Mouse (Mus musculus) embryonic facial prominence, embryonic 12.5 days (tissue): ENCODE results near the gene Prtn3. TPM values are rescaled to one million over a fixed set of nuclear protein-coding genes. Genes with fewer than 3 reads are reported as not detected.

Experiments used
- ATAC-seq: fragments of 200-750 bp; cut with Nextera tagmentation; 2 replicates; pipeline ENCODE4 v1.8.0; 2017; ENCODE audit not compliant: insufficient number of reproducible peaks, insufficient read depth, low FRiP score, low TSS enrichment
- H3K27ac ChIP-seq: fragments of 300-500 bp; sonication (generic); 2 replicates; pipeline ENCODE4 v1.5.1; 2016; ENCODE audit warnings: mild to moderate bottlenecking
- H3K27me3 ChIP-seq: fragments of 300-500 bp; sonication (generic); 2 replicates; pipeline ENCODE4 v1.6.1; 2016; ENCODE audit warnings: mild to moderate bottlenecking, moderate library complexity
- H3K36me3 ChIP-seq: fragments of 300-500 bp; sonication (generic); 2 replicates; pipeline ENCODE4 v1.6.1; 2016; ENCODE audit warnings: mild to moderate bottlenecking
- H3K4me1 ChIP-seq: fragments of 300-500 bp; sonication (generic); 2 replicates; pipeline ENCODE4 v1.6.1; 2016
- H3K4me2 ChIP-seq: fragments of 300-500 bp; sonication (generic); replicated peaks from 2 replicates; pipeline ENCODE4 v1.6.1; 2016; ENCODE audit warnings: mild to moderate bottlenecking, moderate library complexity
- H3K4me3 ChIP-seq: fragments of 300-500 bp; sonication (generic); 2 replicates; pipeline ENCODE4 v1.5.1; 2016; ENCODE audit warnings: mild to moderate bottlenecking
- H3K9ac ChIP-seq: fragments of 300-500 bp; sonication (generic); 2 replicates; pipeline ENCODE4 v1.6.1; 2016; ENCODE audit warnings: mild to moderate bottlenecking, moderate library complexity
- H3K9me3 ChIP-seq: fragments of 300-500 bp; sonication (generic); 2 replicates; pipeline ENCODE4 v1.6.1; 2016; ENCODE audit warnings: mild to moderate bottlenecking, moderate library complexity
- WGBS: fragments of 180-500 bp; shearing (Covaris S2); methylation state at CpG from one replicate; pipeline ENCODE4 v1.1.7; 2016; 5-methylcytosine and 5-hydroxymethylcytosine counted together
- polyA plus RNA-seq: library from polyadenylated mRNA; unstranded; fragments of >200 nt; fragmentation: Nextera tagmentation; extraction: Ambion mirVana; gene quantifications from 2 replicates; pipeline ENCODE4 v1.2.1, GENCODE M21; 2016

Prtn3 gene
- polyA plus RNA-seq: 10.1 and 11.3 TPM in 2 replicates

DNA sequence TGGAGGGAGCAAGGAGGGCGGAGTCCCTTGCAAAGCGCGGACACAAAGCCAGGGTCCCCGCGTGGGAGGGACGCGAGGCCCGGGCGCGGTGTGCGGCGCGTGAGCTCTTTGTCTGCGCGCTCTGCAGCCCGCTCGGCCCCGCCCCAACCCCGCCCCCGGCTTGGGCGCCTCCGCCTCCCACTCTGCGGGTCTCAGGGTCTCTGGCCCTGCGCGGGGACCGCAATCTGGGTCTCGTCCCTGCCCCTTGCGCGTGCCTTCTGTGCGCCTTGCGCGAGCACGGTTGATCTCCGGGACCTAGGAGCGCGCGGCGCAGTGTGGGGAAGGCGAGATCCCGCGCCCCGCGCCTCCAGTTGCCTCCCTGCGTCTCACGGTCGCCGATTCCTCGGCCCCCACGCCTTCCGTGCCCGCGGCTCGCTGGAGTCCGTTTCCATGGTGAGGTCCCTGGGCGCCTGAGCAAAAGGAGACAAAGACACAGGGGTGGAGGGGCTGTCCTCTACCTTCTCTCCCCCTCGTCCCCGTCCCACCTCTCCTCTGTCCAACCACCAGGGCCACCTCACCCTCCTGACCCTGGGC, at the start of gene Prtn3, which contains the start of gene Plppr3:
TSS of gene Prtn3 (plus strand) at position 187 of the 573 bp plus-strand sequence.
TSS of gene Plppr3 (minus strand) at position 345 of the 573 bp plus-strand sequence.
- H3K27ac ChIP-seq: peak within 1 kb of the TSS; percentile 83
- H3K9me3 ChIP-seq: no peaks in the 10 kb centered on the region
- H3K9ac ChIP-seq: peak within 1 kb of the TSS; percentile 90
- H3K36me3 ChIP-seq: peaks cover 24% of the 10 kb centered on the region
- peak within 1 kb of the TSS; percentile 62 for H3K4me2 ChIP-seq
- peak within 1 kb of the TSS; percentile 82 for H3K4me3 ChIP-seq
- peak; percentile 89 for ATAC-seq
- no peaks in the 10 kb centered on the region for H3K27me3 ChIP-seq
- H3K4me1 ChIP-seq: peaks cover 20% of the 10 kb centered on the region
- WGBS: under 1% methylated on average over 50 of the region's 57 CpGs

DNA sequence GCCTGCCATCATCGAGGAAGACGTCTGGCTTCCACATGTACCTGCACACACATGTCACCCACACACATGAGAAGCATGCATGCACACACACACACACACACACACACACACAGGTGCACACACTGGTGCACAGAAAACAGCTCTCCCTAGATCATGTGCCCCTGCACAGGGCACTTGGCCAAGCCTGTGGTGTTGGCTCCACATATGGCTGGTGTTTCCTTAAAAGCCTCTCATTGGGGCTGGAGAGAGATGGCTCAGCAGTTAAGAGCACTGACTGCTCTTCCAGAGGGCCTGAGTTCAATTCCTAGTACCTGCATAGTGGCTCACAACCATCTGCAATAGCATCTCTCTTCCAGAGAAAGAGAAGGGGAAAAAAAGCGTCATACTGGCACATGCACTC, 42.7 kb upstream of the Prtn3 start:
- ATAC-seq: no peak
- 91% methylated on average over 3 of the region's 3 CpGs for WGBS
- Histone ChIP-seq H3K27ac (no peak overlapping the region), H3K27me3 (no peaks in the 10 kb centered on the region), H3K4me2 (no peak overlapping the region), H3K36me3 (no peaks in the 10 kb centered on the region), H3K4me3 (no peak overlapping the region), H3K9ac (no peak overlapping the region), H3K9me3 (no peaks in the 10 kb centered on the region), H3K4me1 (no peaks in the 10 kb centered on the region)

DNA sequence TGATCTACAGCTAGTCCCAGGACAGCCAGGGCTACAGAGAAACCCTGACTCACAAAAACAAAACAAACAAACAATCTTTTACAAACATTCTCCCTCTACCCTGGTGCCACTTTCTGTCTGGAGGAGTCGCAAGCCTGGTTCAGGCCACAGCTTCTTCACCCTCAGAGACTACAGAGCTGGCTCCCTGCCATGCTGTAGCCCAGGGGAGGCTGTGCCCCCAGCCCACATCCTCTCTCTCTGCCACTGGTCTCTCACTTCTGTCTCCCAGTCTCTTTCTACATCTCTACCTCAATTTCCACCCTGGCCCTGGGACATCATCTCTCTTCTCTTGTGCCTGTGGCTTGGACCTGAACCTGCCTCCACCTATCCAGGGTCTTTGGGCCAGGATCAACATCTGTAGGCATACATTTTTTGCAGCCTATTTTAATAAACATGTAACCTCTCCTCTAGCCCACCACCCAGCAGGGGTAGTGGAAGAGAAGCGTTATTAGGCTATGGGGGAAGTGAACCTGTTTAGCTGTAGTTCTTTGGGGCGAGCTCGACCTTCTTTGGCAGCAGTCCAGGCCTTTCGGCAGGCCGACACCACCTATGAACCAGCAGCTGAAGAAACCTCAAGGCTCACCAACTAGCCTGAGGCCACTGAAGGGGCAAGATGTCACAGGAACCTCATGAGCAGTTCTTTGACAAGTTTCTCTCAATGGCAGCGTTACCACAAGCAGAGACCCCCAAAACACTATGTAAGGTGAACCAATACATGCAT, 42.1 kb upstream of the Prtn3 start:
- no peaks in the 10 kb centered on the region for H3K9me3 ChIP-seq
- H3K36me3 ChIP-seq: no peaks in the 10 kb centered on the region
- H3K27ac ChIP-seq: no peak overlapping the region
- WGBS: 74% methylated on average over 7 of the region's 7 CpGs
- H3K9ac ChIP-seq: no peak overlapping the region
- ATAC-seq: no peak
- no peak overlapping the region for H3K4me2 ChIP-seq
- no peaks in the 10 kb centered on the region for H3K27me3 ChIP-seq
- H3K4me3 ChIP-seq: no peak overlapping the region
- H3K4me1 ChIP-seq: no peaks in the 10 kb centered on the region

DNA sequence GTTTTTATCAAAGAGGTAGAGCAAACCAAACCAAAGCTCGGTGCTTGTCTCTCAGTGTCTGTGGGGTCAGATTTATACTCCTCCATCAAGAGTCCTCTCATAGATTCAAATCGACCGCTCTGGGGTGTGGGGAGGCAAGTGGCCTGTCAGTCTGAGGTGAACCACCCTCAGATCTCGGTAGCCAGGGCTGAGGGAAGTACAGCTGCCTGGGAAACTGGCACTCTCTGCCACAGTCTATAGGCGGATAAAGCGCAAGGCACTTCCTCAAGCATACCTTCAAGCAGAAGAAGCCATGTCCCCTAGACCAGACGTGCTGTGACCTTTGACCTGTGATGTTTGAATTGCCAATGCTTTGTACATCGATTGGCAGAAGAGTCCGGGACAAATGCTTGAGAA, 41.5 kb upstream of the Prtn3 start:
- 72% methylated on average over 9 of the region's 9 CpGs for WGBS
- Histone ChIP-seq H3K4me1 (no peaks in the 10 kb centered on the region), H3K27ac (no peak overlapping the region), H3K36me3 (no peaks in the 10 kb centered on the region), H3K9ac (no peak overlapping the region), H3K4me2 (no peak overlapping the region), H3K4me3 (no peak overlapping the region), H3K9me3 (no peaks in the 10 kb centered on the region), H3K27me3 (no peaks in the 10 kb centered on the region)
- ATAC-seq: no peak

DNA sequence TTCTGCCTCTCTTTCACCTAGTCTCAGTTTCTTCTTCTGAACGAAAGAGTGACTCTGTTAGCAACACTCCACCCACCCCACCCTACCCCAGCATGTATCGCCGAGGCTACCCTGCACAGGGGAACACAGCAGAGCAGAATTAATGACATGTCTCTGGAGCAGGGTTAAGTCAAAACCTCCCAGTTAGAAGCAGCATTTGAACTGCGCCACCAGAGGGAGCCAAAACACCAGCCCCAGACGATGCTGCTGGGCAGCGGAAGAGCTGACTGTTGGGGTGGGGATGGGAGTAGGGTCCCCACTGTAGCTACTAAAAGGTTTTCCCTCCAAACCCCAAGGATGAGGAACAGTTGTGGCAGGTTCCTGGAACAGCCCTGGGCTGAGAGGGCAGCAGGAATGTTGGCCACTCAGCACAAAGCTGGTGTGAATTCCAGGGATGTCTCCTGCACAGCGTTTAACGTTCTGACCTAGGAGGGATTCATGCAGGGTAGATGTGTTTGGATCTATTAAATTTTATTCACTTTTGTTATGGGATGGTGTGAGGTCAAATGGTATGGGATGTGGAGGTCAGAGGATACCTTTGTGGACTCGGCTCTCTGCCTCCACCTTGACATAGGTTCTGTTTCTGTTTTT, 39.4 kb upstream of the Prtn3 start:
- Histone ChIP-seq H3K27ac (no peak overlapping the region), H3K9me3 (no peaks in the 10 kb centered on the region), H3K4me2 (no peak overlapping the region), H3K36me3 (no peaks in the 10 kb centered on the region), H3K27me3 (no peaks in the 10 kb centered on the region), H3K4me1 (no peaks in the 10 kb centered on the region), H3K9ac (no peak overlapping the region), H3K4me3 (no peak overlapping the region)
- 26% methylated on average over 9 of the region's 9 CpGs for WGBS
- ATAC-seq: no peak; the same call in 1 of the 2 replicates

DNA sequence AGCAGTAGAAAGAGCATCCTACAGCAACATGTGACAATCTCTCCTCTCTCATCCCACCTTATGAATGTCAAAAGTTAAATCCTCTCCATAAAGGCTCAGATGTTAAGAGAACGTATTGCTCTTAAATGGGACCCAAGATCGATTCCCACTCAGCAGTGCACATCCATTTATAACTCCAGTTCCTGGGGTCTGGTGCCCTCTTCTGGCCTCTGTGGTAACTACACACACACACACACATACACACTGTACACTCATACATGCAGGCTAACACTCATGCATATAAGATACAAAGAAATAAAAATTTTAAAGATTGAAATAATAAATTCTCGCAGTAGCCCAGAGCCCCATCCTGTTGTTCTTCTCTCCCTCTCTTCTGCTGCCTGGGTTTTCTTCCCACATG, 37.4 kb upstream of the Prtn3 start:
- H3K4me1 ChIP-seq: peaks cover 13% of the 10 kb centered on the region
- no peaks in the 10 kb centered on the region for H3K36me3 ChIP-seq
- WGBS: 91% methylated on average over 3 of the region's 3 CpGs
- no peak overlapping the region for H3K9ac ChIP-seq
- ATAC-seq: no peak
- no peak overlapping the region for H3K4me3 ChIP-seq
- no peak overlapping the region for H3K27ac ChIP-seq
- H3K4me2 ChIP-seq: no peak overlapping the region
- no peaks in the 10 kb centered on the region for H3K27me3 ChIP-seq
- H3K9me3 ChIP-seq: no peaks in the 10 kb centered on the region

DNA sequence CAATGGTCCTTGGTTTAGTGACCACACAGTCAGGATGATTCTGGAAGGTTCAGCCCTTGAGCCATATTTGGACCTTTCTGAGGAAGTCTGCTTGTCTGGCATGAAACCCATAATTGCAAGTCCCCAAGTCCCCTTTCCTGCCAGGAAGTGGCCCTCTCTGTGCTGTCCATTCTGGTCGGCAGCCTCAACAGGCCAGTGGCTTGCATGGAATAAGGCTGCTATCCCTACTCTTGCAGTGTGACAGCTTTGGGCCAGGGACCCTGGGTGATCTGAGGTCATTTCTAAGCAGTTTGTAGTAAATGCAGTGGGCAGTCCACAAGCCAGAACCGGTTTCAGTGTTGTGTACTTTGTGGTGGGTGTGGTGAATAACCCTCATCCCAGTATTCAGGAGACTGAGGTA, 36.1 kb upstream of the Prtn3 start:
- 50% methylated on average over 2 of the region's 2 CpGs for WGBS
- ATAC-seq: no peak
- Histone ChIP-seq H3K4me1 (peaks cover 19% of the 10 kb centered on the region), H3K4me2 (no peak overlapping the region), H3K9me3 (no peaks in the 10 kb centered on the region), H3K9ac (no peak overlapping the region), H3K36me3 (no peaks in the 10 kb centered on the region), H3K27ac (no peak overlapping the region), H3K27me3 (no peaks in the 10 kb centered on the region), H3K4me3 (no peak overlapping the region)

DNA sequence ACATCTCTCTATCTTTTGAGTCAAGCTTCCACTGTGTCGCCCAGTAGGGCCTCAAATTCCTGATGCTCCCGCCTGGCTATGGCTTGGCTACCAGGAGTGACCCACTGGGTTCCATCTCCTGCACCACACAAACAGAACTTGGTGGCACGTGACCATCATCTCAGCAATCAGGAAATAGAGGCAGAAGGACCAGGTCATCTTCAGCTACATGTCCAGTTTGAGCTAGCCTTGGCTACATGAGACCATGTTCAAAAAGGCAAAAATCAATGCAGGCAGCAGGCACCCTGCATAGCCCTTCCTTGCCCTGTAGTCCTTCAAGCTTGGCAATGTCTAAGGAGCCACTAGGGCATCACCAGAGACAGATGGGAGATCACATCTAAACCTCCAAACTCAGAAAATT, 34.2 kb upstream of the Prtn3 start:
- Histone ChIP-seq H3K4me1 (peaks cover 29% of the 10 kb centered on the region), H3K4me3 (peak overlapping the region; percentile 35; the same call in 1 of the 2 replicates), H3K36me3 (no peaks in the 10 kb centered on the region), H3K9ac (0 out of 2 replicates have a peak overlapping the region, but pooled peaks have one; percentile 38), H3K27me3 (no peaks in the 10 kb centered on the region), H3K9me3 (no peaks in the 10 kb centered on the region), H3K4me2 (peak overlapping the region; percentile 56), H3K27ac (peak overlapping the region; percentile 93)
- WGBS: 94% methylated on average over 3 of the region's 3 CpGs
- ATAC-seq: no peak

DNA sequence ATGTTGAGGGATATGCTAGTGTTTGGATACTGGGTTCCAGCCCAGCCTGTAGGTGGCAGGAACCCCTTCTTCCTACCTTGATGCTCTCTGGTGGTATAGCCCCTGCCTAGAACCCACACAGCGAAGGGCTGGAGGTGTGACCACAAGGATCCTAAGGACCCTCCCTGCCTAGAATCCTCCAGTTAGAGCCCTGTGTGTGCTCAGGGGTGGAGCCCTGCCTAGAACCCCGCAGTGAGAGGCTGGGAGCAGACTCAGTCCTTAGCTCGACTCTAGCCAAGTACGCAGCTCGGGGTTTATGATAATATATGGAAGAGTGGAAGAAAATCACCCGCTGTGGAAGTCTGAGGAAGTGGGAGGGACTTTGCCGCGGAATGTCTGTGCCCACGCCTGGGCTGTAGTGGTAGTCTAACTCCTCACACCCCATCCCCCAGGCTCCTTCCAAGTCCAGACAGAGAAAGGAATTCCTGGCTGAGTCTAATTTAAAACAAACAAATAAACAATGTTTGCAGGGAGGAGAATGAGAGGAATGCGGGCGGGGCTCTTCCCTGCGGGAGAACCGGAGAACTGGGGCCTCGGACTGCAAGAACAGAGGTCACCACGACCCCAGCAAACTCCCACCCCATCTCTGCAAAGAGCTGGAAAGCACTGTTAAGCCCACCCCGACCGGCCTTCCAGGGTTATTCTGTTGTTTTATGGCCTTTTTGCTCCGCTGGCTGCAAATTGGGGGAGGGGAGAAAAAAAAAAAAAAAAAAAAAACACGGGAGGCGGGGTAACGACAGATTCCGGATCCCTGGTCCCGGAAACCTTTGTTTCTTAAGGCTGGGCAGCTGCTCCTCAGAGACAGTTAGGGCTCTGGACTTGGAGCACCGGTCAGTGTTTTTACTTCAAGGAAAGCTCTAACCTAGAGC, 33.4 kb upstream of the Prtn3 start:
- Histone ChIP-seq H3K9me3 (no peaks in the 10 kb centered on the region), H3K4me2 (peak overlapping the region; percentile 56), H3K27me3 (no peaks in the 10 kb centered on the region), H3K27ac (peak overlapping the region; percentile 93), H3K36me3 (no peaks in the 10 kb centered on the region), H3K9ac (peak overlapping the region; percentile 40; the same call in 1 of the 2 replicates), H3K4me3 (peak overlapping the region; percentile 35), H3K4me1 (peaks cover 29% of the 10 kb centered on the region)
- ATAC-seq: peak; percentile 94
- under 1% methylated on average over 23 of the region's 24 CpGs for WGBS

DNA sequence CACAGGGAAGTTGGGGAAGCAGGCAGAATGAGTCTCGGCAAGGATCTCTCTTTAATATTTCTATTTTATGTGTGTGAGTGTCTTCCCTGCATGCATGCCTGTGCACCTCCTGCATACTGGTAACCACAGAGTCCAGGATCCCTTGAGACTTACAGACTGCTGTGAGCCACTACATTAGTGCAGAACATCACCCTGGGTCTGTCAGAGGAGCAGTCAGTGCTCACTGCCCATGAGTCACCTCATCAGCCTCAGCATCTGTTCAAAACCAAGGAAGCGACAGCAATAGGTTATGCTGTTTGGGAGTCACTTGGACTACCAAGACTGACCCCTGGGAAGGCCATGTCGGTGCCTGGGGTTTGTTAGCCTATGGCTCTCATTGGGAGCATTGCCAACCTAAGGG, 32.0 kb upstream of the Prtn3 start:
- no peak overlapping the region for H3K9ac ChIP-seq
- WGBS: 77% methylated on average over 3 of the region's 3 CpGs
- peak overlapping the region; percentile 1; the same call in 1 of the 2 replicates for H3K27ac ChIP-seq
- ATAC-seq: no peak
- H3K4me2 ChIP-seq: no peak overlapping the region
- H3K9me3 ChIP-seq: no peaks in the 10 kb centered on the region
- H3K27me3 ChIP-seq: no peaks in the 10 kb centered on the region
- peaks cover 29% of the 10 kb centered on the region for H3K4me1 ChIP-seq
- no peak overlapping the region for H3K4me3 ChIP-seq
- no peaks in the 10 kb centered on the region for H3K36me3 ChIP-seq

DNA sequence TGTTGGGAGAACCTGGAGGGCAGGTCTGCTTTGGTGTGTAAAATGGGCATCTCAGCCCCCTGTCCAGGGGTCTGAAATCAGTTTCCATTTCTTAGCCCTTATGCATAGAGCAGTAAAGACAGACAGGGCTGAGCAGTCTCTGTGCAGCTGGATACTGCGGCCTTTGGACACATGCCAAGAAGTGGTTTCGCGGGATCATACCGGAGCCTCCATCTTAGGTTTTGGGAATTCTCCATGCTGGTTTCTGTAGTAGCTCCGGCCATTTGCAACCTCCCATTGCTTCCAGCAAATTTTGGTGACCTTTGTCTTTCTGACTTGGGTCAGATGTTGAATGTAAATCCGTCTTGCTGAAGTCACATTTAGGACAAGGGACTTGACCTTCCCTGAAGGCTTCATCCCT, 30.8 kb upstream of the Prtn3 start:
- no peak overlapping the region for H3K4me3 ChIP-seq
- H3K9me3 ChIP-seq: no peaks in the 10 kb centered on the region
- WGBS: 61% methylated on average over 6 of the region's 6 CpGs
- no peaks in the 10 kb centered on the region for H3K36me3 ChIP-seq
- H3K9ac ChIP-seq: no peak overlapping the region
- peak overlapping the region; percentile 47; the same call in 1 of the 2 replicates for H3K27ac ChIP-seq
- H3K4me1 ChIP-seq: peaks cover 29% of the 10 kb centered on the region
- ATAC-seq: no peak
- H3K4me2 ChIP-seq: no peak overlapping the region
- no peaks in the 10 kb centered on the region for H3K27me3 ChIP-seq
